Mouse (Mus musculus) liver, postnatal 0 days (tissue): ENCODE results near the gene Ppp2r5d.

Experiments used
- CTCF ChIP-seq: sonication (generic); IDR thresholded peaks from 2 replicates; pipeline ENCODE4 v1.5.1; 2016; ENCODE audit warnings: antibody characterized with exemption, low read depth
- EP300 ChIP-seq: IDR thresholded peaks from 2 replicates; pipeline ENCODE4 v1.6.1; 2016; ENCODE audit warnings: antibody characterized with exemption, low read depth, mild to moderate bottlenecking

DNA sequence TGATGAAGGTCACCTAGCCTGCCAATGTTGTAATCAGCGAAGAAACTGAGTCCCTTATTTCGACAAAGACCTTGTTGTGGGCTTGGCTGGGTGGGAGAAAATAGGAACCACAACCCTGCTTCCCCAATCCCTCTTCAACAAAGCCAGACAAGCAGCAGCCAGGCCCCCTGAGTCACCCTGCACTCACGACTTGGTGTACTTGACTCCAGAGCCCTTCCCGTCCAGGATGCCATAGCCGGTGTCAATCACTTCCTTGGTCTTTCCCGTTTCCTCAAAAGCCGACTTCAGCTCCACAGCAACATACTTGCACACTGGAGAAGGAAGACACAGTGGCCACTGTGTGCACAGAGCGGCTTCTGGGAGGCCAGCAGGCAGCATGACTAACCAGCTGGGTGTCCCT is 42.3 kb upstream of the Ppp2r5d start:
- no peak for TF ChIP-seq EP300
- no peak for TF ChIP-seq CTCF
